Mouse (Mus musculus) liver, embryonic 14.5 days (tissue): ENCODE measurements around the gene Fam168b.

Experiments used
- CTCF ChIP-seq: IDR thresholded peaks from 2 replicates; pipeline ENCODE4 v1.5.1; 2016; ENCODE audit warnings: antibody characterized with exemption, low read depth, control low read depth
- EP300 ChIP-seq: IDR thresholded peaks from 2 replicates; pipeline ENCODE4 v1.6.1; 2016; ENCODE audit warnings: antibody characterized with exemption, low read depth

DNA sequence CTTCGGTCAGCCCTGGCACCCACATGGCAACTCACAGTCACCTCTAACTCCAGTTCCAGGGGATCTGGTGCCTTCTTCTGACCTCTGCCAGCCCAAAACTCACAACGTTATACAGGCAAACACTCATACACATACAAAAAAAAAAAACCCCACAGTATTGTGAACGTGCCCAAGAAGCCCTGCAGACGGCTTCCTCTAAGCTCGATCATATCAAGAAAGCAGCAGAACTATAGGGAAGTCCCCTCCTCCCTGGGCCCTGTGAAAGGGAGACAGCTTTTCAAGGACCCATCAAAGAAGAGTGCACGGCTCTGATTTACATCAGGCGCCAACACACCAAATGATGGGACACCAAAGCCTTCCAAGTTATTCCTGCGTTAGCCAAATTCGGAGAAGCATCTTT, 17.0 kb downstream of the Fam168b start:
- TF ChIP-seq CTCF = no peak
- TF ChIP-seq EP300 = no peak
